Mouse (Mus musculus) cerebellum, adult 2 months (tissue): ENCODE results near the gene Cd28.

Experiments used
- CTCF ChIP-seq: fragments of 200-500 bp; IDR thresholded peaks from 2 replicates; pipeline ENCODE4 v1.5.1; 2011; ENCODE audit warnings: low read depth, mild to moderate bottlenecking, control low read depth, low read length, moderate library complexity, borderline replicate concordance; ENCODE audit not compliant: insufficient read depth
- POLR2A ChIP-seq: fragments of 200-500 bp; IDR thresholded peaks from 2 replicates; pipeline ENCODE4 v1.6.1; 2011; ENCODE audit warnings: low read length, control low read depth, borderline replicate concordance; ENCODE audit not compliant: insufficient read depth

GRCm38 (mm10) chr1:60809166-60809565 lies 92.6 kb downstream of the Cd28 start:
- TF ChIP-seq CTCF: no peak
- TF ChIP-seq POLR2A: no peak
